Mouse (Mus musculus): Measurements from ENCODE around the gene Efcab6.
"Not testable (repeated sequence)": the region's sequence is repeated elsewhere in the genome, so short reads cannot be mapped to it uniquely, and the experiment has no call there.

Efcab6 gene

DNA sequence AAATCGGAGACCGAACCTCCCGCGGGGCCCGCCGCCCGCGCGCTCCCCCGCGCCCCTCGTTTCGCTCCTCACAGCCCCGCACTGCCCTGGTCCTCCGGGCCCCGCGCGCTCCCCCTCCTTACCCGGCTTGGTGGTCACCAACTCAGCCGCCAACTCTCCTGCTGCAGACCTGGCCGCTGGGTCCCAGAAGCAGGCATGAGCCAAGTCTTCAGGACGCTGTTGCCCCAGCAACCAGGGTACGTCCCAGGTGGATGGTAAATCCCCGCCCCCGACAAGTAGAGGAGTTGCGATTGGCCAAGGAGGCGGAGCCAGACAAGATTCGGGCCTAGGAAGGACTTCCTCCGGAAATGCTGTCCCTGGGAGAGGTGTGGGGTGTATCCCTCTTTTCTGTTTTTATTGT, at the start of gene Efcab6:
TSS of gene Efcab6 (minus strand) at position 240 of the 400 bp plus-strand sequence.
- DNase-seq = no peak

DNA sequence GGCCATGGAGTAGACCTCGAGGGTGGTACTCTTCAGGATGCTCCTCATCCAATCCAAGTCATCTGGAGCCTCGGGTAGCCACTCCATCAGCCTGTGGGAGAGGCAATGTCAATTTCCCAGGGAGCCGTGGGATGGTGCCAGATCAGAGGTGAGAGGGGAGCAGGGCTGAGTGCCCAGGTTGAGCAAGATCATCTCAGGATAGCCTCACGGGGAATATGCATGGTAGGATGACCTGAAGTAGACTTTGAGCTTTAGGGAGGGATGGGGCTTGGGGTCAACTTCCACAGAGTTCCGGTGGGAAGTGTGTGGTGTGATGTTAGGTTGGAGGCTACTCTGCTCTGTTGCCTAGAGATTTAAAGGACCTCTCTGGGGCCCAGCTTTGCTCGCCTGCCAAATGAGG, 48.7 kb upstream of the Efcab6 start:
- no peak for DNase-seq

DNA sequence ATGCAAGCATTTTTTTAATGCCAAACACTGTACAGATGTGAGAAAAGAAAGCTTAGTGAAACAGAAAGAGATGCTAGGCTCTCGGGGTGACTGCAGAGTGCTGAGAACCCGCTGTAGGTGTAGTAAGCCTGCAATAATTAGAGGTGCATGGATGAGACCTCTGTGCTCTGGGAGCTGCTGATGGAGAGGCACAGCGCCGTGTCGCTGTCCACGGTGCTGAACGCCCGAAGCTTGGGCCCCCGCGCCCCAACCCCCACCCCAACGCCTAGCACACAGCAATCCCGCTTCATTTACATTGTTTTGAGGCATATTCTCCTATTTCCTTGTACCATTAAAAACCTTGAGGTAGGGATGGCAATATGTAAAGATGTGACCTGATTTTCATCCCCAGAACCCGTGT, 43.7 kb upstream of the Efcab6 start:
- DNase-seq = peak; percentile 21

DNA sequence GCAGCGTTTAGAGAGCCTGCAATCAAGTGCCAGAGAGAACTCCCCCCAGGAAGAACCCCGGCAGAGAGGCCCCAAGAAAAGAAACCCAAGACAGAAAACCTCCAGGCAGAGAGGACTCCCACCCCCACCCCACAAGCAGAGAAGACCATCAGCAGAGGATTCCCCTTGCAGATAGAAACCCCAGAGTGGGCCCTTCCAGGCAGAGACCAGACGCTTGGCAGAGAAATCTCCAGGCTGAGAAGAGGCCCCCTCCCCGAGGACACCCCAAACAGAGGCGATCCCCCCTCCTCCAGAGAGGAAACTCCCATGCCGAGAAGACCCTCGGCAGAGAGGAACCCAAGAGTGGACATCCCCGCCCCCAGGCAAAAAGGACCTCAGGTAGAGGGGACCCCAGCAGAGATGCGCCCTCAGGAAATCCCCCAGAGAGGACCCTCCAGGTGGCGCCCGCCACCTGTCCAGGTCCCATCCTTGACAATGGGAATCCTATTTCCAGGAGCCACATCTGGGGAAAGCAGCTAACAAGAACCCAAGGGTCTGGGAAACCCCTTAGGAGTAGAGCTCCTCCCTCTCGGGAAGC, 40.8 kb upstream of the Efcab6 start:
- no peak for DNase-seq

DNA sequence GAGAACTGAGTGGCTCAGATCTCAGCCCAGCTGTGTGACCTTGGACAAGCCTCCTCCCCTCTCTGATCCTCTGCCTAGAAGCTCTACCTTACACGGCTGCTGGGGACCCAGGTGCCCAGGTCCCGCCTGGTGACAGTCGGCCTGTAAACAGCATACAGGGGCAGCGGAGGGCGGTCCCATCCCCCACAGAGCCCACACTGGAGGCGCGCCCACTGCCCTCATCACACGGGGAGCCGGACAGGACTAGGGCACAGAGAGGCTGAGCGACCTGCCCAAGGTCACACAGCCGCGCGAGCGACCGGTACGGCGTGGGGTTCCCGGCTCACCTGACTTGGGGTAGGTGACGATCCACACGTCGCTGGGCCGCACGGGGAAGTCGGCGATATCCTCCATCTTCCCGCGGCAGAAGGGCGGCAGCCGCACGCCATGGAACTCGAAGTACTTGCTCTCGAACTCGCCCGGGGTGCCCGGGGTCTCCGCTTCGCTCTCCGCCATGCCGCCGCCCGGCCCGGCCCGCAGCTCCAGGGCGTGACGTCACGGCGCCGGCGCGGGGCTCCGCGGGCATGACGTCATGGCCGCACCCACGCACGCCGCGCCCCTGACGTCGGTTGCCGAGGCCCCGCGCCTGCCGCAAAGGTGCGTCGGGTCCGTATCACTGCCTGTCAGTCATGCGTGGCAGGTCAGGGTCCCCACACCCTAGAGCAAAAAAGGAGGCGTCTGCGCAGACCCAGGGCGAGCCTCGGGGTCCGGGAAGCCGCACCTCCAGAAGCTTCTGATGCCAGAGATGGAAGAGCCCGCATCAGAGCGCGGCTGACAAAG, 40.1 kb upstream of the Efcab6 start, which contains the start of gene Sult4a1:
TSS of gene Sult4a1 (minus strand) at position 650 of the 819 bp plus-strand sequence.
- no peak for DNase-seq

DNA sequence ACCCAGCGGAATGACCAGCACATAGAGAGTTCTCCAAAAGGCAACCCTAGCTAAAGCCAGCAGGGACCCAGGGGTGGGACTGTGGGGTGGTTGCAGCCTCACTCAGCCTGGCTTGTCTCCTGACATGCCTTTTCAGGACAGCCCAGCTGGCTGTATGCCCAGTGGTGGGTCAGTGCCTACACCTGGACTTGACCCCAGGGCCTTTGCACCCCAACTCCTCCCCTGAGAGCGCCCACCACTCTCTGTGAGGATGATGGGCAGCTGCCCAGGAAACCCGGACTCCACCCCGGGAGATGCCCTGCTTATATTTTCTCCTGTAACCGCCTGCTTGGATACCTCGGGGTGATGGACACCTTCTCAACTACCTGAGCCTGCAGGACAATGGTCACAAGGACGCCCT, 39.4 kb upstream of the Efcab6 start:
- DNase-seq = no peak

DNA sequence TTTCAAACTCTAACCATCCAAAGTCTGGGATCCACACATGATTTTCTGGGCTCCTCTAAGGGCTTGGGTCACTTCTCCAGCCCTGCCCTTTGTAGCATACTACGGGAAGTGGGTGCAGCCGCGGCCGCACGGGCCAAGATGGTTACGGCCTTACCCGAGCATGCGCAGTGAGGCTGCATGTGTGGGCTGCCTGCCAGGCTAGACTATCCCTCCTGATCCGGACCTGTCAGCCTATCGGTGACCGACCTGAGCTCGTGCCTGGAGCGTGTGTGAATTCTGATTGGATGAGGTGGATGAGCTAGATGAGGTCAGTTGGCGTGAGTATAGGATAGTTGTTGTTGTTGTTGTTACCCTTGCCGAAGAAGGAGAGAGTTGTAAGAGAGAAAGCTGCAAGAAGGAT, 32.4 kb upstream of the Efcab6 start:
- not testable (repeated sequence) for DNase-seq

DNA sequence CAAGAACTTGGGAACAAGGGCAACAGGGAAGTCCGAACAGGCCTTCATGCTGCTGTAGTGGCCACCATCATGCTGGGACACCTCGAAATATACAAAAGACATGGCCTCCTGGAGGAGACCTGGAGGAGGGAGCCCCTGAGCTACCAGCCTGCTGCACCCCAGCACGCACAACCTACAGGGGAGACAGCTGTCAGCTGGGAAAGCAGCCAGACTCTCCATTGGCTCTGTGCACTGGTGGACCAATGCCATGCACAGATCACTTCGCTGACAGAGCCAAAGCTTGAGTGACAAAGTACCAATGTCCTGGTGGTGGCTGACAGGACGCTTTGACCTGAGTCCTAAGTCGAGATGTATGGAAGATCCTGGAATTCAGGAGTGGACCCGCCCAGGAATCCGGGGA, 30.9 kb upstream of the Efcab6 start:
- DNase-seq = no peak

DNA sequence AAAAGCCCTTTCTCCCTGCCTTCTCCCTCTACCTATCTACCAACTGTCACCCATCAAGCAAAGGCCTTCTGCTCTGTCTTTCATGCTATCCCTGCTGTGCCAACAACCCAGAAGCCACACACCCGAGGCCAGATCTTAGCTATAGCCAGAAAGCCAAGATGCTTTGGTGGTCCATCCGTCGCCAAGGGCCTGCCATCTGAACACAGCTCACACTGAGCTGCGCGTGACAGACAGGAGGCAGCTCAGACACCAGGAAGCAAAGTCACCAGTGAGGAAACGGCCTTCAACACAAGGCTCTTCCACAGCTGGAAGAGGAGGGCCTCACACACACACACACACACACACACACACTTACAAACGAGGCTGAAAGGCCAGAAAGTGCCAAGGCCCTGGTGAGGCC, 29.7 kb upstream of the Efcab6 start:
- no peak for DNase-seq

DNA sequence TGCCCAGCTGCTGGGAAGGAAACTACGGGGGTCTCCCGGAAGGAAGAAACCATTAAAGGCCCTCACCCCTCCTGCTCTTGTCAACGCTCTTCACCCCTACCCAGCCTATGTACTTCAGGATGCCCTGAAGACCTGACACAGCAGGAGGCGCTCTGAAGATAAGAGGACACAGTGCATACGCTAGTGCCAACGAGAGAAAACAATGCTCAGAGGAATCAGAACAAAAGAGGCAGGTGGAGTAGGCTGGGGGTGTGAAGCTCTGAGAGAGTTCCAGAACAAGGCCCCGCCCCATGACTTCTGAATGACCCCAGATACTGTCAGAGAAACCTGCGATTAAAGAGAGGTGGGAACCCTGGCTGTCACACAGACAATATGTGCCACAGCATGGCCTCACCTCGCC, 21.6 kb upstream of the Efcab6 start:
- DNase-seq = no peak

DNA sequence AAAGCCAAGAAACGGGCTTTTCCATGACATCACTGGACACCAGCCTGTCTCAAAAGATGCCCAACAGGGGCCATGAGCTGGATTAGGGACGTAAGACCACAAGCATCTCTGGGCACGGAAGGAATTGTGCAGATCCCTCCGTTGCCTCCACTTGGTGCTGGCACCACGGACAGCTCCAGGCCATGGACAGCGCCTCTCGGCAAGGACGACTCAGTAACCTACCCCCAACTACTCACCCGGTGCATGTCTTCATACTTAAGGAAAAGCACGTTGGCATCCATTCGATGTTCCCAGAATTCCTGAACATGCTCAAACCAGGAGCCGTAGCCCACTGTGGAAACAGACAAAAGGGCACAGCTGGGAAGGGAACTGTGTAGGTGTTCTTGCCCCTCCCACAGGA, 21.2 kb upstream of the Efcab6 start:
- DNase-seq = no peak

DNA sequence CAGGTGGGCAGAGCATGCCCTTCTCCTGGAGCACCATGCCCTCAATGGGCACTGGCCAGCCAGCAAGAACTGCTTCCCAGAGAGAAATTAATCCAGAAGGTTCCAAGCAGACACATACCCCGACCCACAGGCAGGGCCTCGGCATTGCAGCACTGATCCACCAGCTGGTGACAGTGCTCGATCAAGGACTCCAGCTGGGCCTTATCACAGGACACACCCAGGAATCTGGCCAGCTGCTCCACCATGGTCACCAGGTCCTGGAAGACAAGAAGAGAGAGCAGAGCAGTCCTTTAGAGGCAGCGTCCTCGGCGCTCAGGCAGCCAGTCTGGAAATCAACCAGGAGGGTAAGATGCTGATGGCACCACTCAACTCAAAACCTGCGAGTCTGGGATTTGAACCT, 14.9 kb upstream of the Efcab6 start:
- DNase-seq = no peak

DNA sequence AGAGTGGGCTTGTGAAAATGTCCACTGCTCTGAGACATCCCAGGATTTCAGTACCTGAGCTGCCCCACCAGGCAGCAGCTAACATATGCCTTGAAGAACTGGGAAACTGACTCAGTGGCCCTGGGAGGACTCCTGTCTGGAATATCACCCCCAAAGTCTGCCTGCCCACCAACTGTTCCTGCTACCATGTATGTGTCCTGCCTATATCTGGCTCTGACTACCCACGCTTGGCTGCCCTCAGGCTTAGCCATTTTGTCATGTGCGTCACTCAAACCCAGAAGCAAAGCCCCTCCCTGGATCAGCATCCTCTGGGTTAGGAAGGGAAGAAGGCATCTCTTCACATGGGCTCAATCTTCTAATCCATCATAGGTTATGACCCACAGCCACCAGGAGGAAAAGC, 14.3 kb upstream of the Efcab6 start:
- no peak for DNase-seq

DNA sequence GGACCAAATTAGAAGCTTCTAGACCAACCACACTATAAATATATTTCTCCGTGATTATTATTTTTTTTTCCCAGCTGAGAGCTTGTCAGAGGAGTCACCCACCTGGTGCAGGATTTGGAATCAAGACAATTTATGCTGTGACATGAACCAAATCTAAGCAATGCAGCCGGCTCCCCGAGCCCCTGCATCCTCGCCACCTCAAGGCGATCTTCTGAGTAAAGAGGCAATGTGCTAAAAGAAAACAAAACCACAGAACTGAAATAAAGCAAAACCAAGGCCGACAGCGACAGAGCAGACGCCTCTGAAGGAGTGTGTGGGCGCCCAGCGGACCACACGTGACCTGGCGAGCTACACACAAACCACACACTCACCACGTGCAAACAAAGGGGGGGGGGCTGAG, 13.5 kb upstream of the Efcab6 start:
- no peak for DNase-seq

DNA sequence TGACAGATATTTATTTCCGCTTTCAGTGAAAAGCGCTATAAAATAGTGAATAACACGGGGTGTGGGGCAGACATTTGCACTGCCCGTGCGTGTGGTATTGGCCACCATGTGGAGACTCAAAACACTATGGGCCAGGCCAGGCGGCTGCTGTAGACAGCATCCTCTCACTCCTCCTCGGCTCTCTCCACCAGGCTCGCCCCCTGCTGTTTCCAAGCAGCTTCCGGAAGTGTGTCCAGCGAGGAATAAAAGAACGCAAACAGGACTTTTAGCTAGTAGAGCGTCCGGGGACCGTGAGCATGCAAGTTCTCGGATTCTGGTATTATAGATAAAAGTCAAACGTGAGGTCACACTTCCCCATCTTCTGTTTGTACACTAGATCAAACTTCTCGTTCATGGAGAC, 12.0 kb upstream of the Efcab6 start:
- no peak for DNase-seq

DNA sequence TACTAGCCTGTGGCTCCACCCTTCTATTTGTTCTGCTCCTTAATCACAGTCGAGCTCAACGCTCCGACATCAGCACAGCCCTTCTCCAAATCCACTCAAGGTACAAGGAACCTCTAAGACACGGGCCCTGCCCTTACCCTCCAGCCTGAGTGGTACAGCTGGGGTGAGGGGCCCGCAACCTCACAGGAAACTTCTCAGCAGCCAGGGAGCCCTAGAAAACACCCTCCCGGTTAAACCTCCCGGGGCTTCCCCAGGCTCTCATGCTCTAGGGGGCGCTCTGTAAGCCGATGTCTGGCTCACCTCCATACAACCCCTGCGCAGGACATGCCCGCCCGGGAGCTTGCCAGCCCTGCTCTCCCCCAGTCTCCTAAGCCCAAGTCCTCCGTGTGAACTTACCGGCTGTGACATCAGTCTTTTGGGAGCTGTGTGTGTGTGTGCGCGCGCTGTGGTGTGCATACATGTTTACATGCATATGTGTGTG, 9.6 kb upstream of the Efcab6 start:
- DNase-seq = peak; percentile 7

DNA sequence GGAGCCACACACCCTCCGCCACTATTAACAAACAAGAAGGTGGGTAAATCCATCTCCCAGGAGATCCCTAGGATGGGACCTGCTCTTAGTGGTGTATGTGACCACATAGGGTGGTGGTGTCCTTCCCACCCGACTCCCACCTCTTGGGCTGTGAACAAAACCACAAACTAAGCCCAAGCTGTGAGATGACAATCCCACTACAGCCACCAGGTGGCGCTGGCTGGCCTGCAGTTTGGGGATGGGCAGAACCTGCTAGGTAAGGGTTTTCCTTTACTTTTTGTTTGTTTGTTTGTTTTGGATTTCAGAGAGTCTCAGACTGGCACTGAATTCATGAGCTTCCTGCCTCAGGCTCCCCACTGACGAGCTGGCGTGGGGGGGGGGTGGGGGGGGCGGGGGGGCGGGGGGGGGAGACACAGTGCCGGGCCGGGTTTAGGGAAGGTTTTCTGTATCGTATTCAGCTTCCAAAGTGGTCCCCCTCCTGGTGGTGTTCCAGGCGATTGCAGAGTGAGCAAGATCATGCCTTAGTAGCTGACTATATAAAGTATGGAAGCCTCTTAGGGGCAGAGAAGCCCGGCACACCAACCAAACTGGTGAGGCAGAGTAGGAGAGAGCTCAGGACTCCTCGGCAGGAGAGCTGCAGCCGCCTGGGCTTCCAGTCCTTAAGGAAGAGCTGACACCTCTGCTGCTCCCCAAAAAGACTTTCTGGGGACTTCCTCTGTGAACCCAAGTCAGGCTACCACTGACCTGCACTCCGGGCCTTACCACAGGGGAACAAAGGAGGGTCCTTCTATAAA, 8.9 kb upstream of the Efcab6 start:
- DNase-seq = peak; percentile 44

DNA sequence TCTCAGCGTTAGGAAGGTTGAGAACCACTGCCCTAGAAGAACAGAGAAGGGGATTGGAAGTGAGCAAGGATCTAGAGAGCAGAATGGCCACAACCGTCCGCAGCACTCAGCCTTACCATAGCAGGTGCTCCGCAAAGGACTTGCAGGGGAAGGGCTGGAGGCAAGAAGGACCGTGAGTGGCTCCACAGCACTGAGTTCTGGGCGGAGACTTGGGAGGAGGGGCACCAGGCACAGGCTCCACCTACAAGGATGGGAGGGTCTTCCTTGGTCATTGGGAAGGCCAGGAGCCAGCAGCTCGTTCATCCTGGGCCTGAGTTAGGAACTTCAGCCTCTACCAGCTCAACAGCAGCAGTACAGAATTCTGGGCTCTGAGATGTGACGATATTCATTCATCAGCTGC, 7.9 kb upstream of the Efcab6 start:
- DNase-seq = no peak

DNA sequence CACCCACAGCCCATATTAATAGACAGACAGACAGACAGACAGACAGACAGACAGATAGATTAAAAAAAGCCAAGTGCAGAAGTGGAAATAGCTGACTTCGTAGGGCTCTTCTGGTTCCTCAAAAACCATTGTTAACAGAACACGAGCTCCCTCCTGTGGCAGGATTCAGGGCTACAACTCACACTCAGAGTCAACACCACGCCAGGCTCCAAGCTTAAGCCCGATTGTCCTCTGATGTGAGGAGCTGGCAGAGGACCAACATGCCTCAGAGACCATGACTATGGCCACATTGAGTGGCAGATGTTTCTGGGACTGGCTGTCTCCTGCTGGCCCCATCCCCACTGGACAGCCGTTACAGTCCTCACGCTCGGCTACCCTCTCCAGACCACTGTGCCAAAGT, 7.0 kb upstream of the Efcab6 start:
- peak; percentile 10 for DNase-seq

DNA sequence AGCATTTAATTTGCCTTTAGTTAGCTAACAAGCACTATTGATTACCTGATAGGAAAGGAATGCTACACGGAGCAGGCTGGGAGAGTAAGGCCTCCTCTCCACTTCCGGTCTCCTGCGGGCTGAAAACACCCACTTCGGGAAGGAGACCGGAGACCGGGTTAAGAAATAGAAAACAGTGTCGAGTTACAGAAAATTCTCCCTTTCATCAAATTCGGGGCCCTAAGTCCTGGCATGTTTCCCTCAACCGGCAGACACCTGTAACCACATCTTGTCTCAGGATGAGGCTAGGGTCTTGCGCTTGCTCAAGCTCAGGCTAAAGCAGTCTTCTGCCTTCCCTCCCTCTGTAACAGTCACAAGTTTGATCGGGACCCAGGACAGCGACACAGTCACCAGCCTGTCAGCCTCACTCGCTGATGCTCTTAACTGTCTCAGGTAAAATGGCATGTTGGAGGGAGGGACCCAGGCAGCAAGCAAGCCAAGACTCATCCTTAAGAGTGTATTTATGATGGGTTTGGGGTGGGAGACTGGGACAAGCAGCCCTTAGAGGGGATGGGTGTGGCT, 5.0 kb upstream of the Efcab6 start:
- DNase-seq = no peak

DNA sequence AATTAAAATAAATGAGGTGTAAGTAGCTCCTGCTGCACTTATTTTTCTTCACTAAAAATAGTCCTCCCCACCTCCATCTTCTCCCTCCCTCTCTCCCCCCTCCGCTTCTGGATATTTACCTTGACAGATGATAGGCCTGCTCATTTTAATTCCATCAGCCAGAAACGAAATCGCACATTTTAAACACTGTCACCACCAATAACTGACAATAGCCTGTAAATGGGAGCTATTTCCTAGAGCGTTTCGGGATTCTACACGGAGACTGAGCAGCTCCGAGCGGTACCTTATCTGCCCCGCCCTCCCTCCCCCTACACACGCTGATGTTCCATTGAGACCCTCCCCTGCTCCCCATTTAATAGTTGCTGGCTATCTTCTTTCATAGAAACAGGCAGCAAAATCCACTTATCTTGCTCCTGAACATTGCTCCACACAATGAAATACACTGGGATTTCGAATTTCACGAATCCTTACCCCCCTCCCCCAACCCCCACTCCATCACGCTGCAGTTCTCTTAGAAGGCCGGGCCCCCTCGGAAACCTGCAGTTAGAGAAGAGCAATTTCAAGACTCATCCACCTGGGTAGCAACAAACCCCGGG, 4.4 kb upstream of the Efcab6 start:
- DNase-seq = no peak

DNA sequence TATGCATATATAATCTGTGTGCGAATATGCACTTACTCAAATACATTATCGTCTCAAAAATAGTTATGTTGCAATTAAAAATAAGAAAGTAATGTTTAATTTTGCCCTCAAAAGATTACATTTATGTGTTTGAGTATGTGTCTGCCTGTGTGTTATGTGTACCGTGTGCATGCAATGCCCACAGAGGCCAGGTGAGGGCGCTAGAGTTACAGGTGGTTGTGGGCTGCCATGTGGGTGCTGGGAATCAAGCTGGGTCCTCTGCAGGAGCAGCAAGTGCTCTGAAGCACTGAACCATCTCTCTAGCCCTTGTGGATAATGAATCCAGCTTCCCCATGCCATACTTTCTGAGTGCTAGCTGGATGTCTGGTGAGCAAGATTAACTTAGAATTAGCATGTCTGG, 522 bp upstream of the Efcab6 start:
- DNase-seq = no peak

DNA sequence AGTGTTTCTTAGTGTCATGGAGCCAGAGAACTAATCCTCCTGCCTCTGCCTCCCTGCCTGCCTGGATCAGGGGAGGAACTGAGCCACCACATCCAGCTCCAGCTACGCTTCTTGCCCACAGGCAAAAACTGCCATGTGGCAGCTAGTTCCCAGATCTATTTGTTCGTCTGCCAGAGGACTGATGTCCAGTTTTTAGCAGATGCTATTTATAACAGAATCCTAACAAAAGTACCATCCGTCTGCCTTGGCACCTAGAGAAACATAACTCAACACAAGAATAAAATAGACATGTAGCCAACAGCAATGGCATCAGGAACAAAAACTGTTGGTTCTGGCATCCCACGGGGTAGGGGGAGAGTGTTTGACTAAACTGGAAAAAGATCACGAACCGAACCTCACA, 6.3 kb downstream of the Efcab6 start:
- DNase-seq = no peak

All from thymus, postnatal 14 days (tissue).